Mouse (Mus musculus): ENCODE measurements around the gene Cfap157. TPM values are rescaled to one million over a fixed set of nuclear protein-coding genes. Genes with fewer than 3 reads are reported as not detected.
A peak's percentile ranks its signal among the peaks of the same experiment; 100 is the strongest.

Cfap157 gene
- polyA plus RNA-seq, 1 experiment from 2014 or later, result 2.0 TPM

DNA sequence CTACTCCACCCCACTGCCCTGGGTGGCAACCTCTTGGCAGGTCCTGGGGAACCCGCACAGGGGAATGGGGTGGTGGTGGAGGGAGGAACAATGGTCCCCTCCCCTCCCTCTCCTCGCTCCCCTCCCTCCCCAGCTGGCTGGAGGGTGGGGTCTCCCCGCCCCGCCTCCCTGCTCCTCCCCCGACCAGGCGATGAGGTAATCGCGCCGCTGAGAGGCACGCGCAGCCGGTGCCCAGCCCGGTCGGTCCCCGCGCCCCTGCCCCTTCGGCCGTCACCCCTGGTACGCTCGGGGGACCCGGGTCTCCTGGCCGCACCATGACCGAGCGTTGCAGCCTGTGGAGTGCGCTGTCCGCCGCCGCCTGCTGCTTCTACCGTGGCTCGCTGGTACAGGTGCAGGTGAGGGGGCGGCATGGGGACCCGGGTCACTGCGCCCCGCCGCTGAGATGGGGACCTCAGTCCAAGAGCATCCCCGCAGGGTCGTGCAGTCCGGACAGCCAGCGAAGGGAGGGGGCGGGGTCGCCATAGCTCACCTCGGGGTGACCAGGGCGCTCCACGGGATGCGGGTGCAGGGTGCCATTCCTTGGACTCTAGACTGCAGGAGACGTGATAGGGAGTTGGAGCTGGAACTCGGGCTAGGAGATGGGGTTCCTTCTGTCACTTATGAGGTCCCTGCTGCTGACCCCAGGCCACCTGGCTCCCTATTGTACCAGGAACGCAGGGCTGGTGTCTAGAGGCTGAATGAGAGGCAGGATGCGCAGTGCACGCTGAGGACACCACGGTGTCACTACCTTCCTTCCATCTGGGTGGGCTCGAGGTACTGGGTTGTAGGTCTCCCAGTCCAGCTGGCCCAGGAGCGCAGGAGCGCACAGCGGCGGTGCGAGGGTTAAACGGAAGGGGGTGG, 42.7 kb downstream of the Cfap157 start:
- Histone ChIP-seq H3K4me1 (replicated peaks) (peaks cover 44% of the 10 kb centered on the region), H3K4me2 (replicated peaks) (peak overlapping the region; percentile 84), H3K9ac (replicated peaks) (peak overlapping the region; percentile 87), H3K27me3 (peaks cover 4% of the 10 kb centered on the region; the same call in 1 of the 2 replicates), H3K4me3 (replicated peaks) (peak overlapping the region; percentile 75), H3K9me3 (no peaks in the 10 kb centered on the region), H3K36me3 (peaks cover 21% of the 10 kb centered on the region), H3K27ac (peak overlapping the region; percentile 88)
- WGBS, result 2% methylated on average over 51 of the region's 58 CpGs
- peak; percentile 56 for ATAC-seq

DNA sequence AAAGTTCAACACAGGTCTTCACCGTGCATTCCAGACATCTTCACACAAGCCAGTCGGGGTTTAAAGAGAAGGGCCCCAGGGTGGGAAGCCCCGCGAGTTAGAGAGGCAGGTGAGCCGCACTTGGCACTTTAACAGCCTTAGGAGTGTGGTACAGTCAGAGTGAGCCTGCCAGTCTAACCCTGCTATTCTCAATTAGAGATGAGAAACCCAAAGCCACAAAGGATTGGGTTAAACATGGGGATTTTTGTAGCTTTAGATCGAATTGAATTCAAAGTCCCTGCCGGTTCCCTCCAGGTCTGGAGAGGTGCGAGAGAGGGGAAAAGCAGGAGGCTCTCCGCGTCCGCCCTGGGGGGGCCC, 43.3 kb downstream of the Cfap157 start, which contains the start of gene 6330409D20Rik:
Gene 6330409D20Rik (minus strand): TSS at position 101 of the 357 bp plus-strand sequence.
- peak within 1 kb of the TSS; percentile 84 for H3K4me2 ChIP-seq (replicated peaks)
- H3K9ac ChIP-seq (replicated peaks), result peak within 1 kb of the TSS; percentile 87
- H3K36me3 ChIP-seq, result peaks cover 15% of the 10 kb centered on the region
- WGBS, result 8% methylated on average over 11 of the region's 11 CpGs
- peak; percentile 6; the same call in 1 of the 2 replicates for ATAC-seq
- H3K9me3 ChIP-seq, result no peaks in the 10 kb centered on the region
- H3K27ac ChIP-seq, result peak within 1 kb of the TSS; percentile 88
- peak within 1 kb of the TSS; percentile 75 for H3K4me3 ChIP-seq (replicated peaks)
- H3K27me3 ChIP-seq, result peaks cover 4% of the 10 kb centered on the region; the same call in 1 of the 2 replicates
- H3K4me1 ChIP-seq (replicated peaks), result peaks cover 44% of the 10 kb centered on the region

- H3K36me3 ChIP-seq, result no peaks in the 10 kb centered on the region
- no peak for ATAC-seq
- peaks cover 39% of the 10 kb centered on the region for H3K4me1 ChIP-seq (replicated peaks)
- no peaks in the 10 kb centered on the region for H3K9me3 ChIP-seq
- no peak overlapping the region for H3K27ac ChIP-seq
- 71% methylated on average over 4 of the region's 4 CpGs for WGBS
- H3K27me3 ChIP-seq, result peaks cover 4% of the 10 kb centered on the region; the same call in 1 of the 2 replicates
- H3K4me3 ChIP-seq (replicated peaks), result no peak overlapping the region
- H3K4me2 ChIP-seq (replicated peaks), result no peak overlapping the region
- H3K9ac ChIP-seq (replicated peaks), result 0 out of 2 replicates have a peak overlapping the region, but pooled peaks have one; percentile 21
Measured at GRCm38 (mm10) chr2:32739311-32739710, 44.9 kb downstream of the Cfap157 start.

DNA sequence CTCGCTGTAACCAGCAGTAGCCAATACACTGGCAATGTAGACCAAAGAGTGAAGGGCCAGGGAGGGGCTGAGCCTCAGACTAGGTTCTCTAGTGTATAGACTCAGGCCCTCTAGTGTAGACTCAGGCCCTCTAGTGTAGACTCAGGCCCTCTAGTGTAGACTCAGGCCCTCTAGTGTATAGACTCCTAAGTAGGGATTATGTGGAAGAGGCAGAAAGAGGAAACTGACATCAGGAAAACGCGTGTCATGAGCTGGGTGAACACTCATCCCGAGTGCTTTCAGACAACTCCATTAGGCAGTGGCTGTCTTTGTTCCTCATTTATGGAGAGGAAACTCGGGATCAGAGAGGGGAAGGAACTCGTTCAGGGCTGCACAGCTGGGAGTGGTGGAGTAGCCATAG, 47.2 kb downstream of the Cfap157 start:
- ATAC-seq, result no peak
- H3K9me3 ChIP-seq, result no peaks in the 10 kb centered on the region
- no peak overlapping the region for H3K4me3 ChIP-seq (replicated peaks)
- H3K36me3 ChIP-seq, result no peaks in the 10 kb centered on the region
- no peak overlapping the region for H3K9ac ChIP-seq (replicated peaks)
- peaks cover 18% of the 10 kb centered on the region for H3K4me1 ChIP-seq (replicated peaks)
- peaks cover 4% of the 10 kb centered on the region; the same call in 1 of the 2 replicates for H3K27me3 ChIP-seq
- H3K4me2 ChIP-seq (replicated peaks), result no peak overlapping the region
- 53% methylated on average over 6 of the region's 6 CpGs for WGBS
- H3K27ac ChIP-seq, result no peak overlapping the region

- H3K9ac ChIP-seq (replicated peaks), result no peak overlapping the region
- H3K27me3 ChIP-seq, result peaks cover 4% of the 10 kb centered on the region; the same call in 1 of the 2 replicates
- H3K36me3 ChIP-seq, result no peaks in the 10 kb centered on the region
- H3K4me3 ChIP-seq (replicated peaks), result no peak overlapping the region
- H3K27ac ChIP-seq, result no peak overlapping the region
- no peak for ATAC-seq
- H3K4me1 ChIP-seq (replicated peaks), result peaks cover 18% of the 10 kb centered on the region; the same call in 1 of the 2 replicates
- no peak overlapping the region for H3K4me2 ChIP-seq (replicated peaks)
- WGBS, result 22% methylated on average over 3 of the region's 3 CpGs
- H3K9me3 ChIP-seq, result no peaks in the 10 kb centered on the region
Measured at GRCm38 (mm10) chr2:32736306-32736829, 47.9 kb downstream of the Cfap157 start.

DNA sequence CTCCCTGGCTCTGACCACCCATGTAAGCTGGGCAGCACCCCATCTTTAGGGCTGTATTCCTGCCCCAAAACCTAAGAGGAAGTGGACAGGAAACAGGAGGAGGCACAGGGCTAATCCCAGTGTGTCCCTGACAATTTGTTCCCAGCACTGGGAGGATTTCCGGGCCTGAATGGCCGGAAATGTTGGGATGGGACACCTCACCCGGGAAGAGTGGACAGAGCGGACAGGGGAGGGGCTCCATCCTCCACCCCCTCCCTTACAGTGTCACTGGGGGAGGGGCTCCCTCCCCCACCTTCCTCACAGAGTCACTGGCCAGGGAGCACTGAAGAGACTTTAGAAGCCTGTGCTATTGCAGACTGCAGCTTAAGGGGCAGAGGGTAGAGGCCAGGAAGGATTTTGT, 49.3 kb downstream of the Cfap157 start:
- H3K4me1 ChIP-seq (replicated peaks), result peaks cover 13% of the 10 kb centered on the region
- no peak overlapping the region for H3K4me2 ChIP-seq (replicated peaks)
- ATAC-seq, result no peak
- no peaks in the 10 kb centered on the region for H3K36me3 ChIP-seq
- H3K9ac ChIP-seq (replicated peaks), result no peak overlapping the region
- WGBS, result 51% methylated on average over 4 of the region's 4 CpGs
- H3K27ac ChIP-seq, result no peak overlapping the region; the same call in 1 of the 2 replicates
- no peak overlapping the region for H3K4me3 ChIP-seq (replicated peaks)
- H3K27me3 ChIP-seq, result peaks cover 4% of the 10 kb centered on the region; the same call in 1 of the 2 replicates
- H3K9me3 ChIP-seq, result no peaks in the 10 kb centered on the region

DNA sequence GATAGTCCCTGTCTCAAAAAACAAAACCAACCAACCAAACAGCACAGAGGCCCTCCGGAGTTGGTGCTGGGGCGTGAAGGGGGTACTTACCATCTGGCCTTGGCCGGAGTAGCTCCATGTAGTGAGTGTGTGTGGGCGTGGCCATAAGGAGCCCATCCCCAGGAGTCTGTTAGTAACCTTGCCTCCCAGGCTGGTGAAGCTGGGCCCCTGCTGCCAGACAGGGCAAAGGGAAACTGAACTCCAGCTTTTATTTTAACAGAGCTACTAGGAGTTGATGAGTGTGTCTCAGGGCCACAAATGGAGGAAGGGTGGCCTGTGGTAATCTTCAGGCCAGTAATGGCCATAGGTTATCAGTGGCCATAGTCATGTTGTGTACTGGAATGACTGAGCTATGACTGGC, 49.7 kb downstream of the Cfap157 start:
- Histone ChIP-seq H3K4me1 (replicated peaks) (peaks cover 9% of the 10 kb centered on the region; the same call in 1 of the 2 replicates), H3K4me3 (replicated peaks) (no peak overlapping the region), H3K36me3 (no peaks in the 10 kb centered on the region), H3K27me3 (no peaks in the 10 kb centered on the region), H3K9ac (replicated peaks) (no peak overlapping the region), H3K27ac (no peak overlapping the region; the same call in 1 of the 2 replicates), H3K4me2 (replicated peaks) (no peak overlapping the region), H3K9me3 (no peaks in the 10 kb centered on the region)
- ATAC-seq, result 0 out of 2 replicates have a peak, but pooled peaks have one; percentile 10
- 35% methylated on average over 4 of the region's 4 CpGs for WGBS

DNA sequence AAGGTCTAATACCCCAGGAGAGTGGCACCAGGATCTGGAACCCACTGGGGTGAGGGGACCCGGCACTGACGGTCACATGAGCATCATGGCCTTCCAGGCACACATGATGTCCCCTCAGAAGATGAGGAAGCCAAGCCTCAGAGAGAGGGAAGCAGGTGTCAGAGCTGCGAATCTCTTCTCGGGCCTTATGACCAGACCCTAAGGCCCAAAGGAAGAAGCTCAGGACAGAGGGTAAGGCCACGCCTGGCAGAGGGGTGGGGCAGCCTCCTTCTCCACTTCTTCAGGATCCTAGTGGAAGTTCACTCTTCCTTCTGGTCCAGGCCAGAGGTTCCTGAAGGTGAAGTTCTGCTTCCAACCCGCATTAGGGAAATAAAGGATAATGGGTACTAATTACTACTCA, 51.5 kb downstream of the Cfap157 start:
- H3K4me1 ChIP-seq (replicated peaks), result peaks cover 8% of the 10 kb centered on the region
- no peaks in the 10 kb centered on the region for H3K27me3 ChIP-seq
- no peak overlapping the region for H3K9ac ChIP-seq (replicated peaks)
- no peaks in the 10 kb centered on the region for H3K9me3 ChIP-seq
- H3K4me3 ChIP-seq (replicated peaks), result no peak overlapping the region
- no peaks in the 10 kb centered on the region for H3K36me3 ChIP-seq
- H3K4me2 ChIP-seq (replicated peaks), result no peak overlapping the region
- H3K27ac ChIP-seq, result no peak overlapping the region
- WGBS, result 85% methylated on average over 6 of the region's 6 CpGs
- ATAC-seq, result no peak

DNA sequence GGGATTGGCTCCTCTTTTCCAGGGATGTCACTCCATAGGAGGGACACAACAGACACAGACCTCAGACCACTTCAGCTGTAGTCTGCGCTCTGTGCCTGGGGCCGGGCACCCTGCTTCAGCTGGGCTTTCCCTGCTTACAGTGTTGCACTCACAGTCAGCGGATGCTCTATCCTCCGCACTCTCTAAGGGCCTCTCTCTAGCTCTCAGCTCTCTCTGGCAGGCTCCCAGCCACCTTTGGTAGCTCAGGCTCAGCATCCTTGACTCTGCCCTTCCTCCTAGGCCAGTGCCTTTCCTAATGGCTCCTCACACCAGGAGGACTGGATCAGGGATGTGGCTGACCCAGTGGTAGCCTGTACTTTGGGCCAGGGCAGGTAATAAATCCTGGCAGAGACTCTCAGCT, 52.3 kb downstream of the Cfap157 start:
- Histone ChIP-seq H3K9me3 (no peaks in the 10 kb centered on the region), H3K4me1 (replicated peaks) (peaks cover 12% of the 10 kb centered on the region), H3K27me3 (no peaks in the 10 kb centered on the region), H3K9ac (replicated peaks) (no peak overlapping the region), H3K27ac (no peak overlapping the region), H3K4me3 (replicated peaks) (no peak overlapping the region), H3K4me2 (replicated peaks) (no peak overlapping the region), H3K36me3 (no peaks in the 10 kb centered on the region)
- 78% methylated on average over 4 of the region's 4 CpGs for WGBS
- no peak for ATAC-seq

GRCm38 (mm10) chr2:32730854-32731253, 53.4 kb downstream of the Cfap157 start:
- WGBS, result 62% methylated on average over 11 of the region's 11 CpGs
- Histone ChIP-seq H3K27me3 (no peaks in the 10 kb centered on the region), H3K9me3 (no peaks in the 10 kb centered on the region), H3K4me1 (replicated peaks) (peaks cover 12% of the 10 kb centered on the region), H3K36me3 (no peaks in the 10 kb centered on the region), H3K27ac (no peak overlapping the region), H3K4me2 (replicated peaks) (no peak overlapping the region), H3K4me3 (replicated peaks) (no peak overlapping the region), H3K9ac (replicated peaks) (0 out of 2 replicates have a peak overlapping the region, but pooled peaks have one; percentile 32)
- no peak for ATAC-seq

- Histone ChIP-seq H3K36me3 (no peaks in the 10 kb centered on the region), H3K4me2 (replicated peaks) (no peak overlapping the region), H3K27me3 (no peaks in the 10 kb centered on the region), H3K9me3 (no peaks in the 10 kb centered on the region), H3K9ac (replicated peaks) (0 out of 2 replicates have a peak overlapping the region, but pooled peaks have one; percentile 32), H3K4me1 (replicated peaks) (peaks cover 12% of the 10 kb centered on the region), H3K4me3 (replicated peaks) (no peak overlapping the region), H3K27ac (no peak overlapping the region)
- ATAC-seq, result no peak
- WGBS, result 80% methylated on average over 4 of the region's 4 CpGs
Measured at GRCm38 (mm10) chr2:32729547-32729946, 54.7 kb downstream of the Cfap157 start.

- Histone ChIP-seq H3K27me3 (no peaks in the 10 kb centered on the region), H3K27ac (no peak overlapping the region), H3K36me3 (no peaks in the 10 kb centered on the region), H3K9me3 (no peaks in the 10 kb centered on the region), H3K9ac (replicated peaks) (no peak overlapping the region), H3K4me3 (replicated peaks) (no peak overlapping the region), H3K4me1 (replicated peaks) (peaks cover 12% of the 10 kb centered on the region), H3K4me2 (replicated peaks) (peak overlapping the region; percentile 13; the same call in 1 of the 2 replicates)
- WGBS, result 59% methylated on average over 7 of the region's 7 CpGs
- ATAC-seq, result no peak
Measured at GRCm38 (mm10) chr2:32728463-32728862, 55.8 kb downstream of the Cfap157 start.

Data from midbrain, embryonic 13.5 days (tissue).